Mouse (Mus musculus) liver, embryonic 14.5 days (tissue): Measurements from ENCODE around the gene Cttnbp2nl. TPM values are rescaled to one million over a fixed set of nuclear protein-coding genes. Genes with fewer than 3 reads are reported as not detected.

Experiments used
- ATAC-seq: fragments of 200-750 bp; cut with Nextera tagmentation; 2 replicates; pipeline ENCODE4 v1.8.0; 2017; ENCODE audit warnings: moderate number of reproducible peaks, mild to moderate bottlenecking, moderate library complexity; ENCODE audit not compliant: insufficient read depth
- DNase-seq, 3 experiments: peaks; one replicate each; pipeline ENCODE4 v3.0.0-alpha.2; 2012 to 2013; ENCODE audit warnings: low read depth in 3 of 3, low spot score in 3 of 3
- H3K27ac ChIP-seq: fragments of 300-500 bp; sonication (generic); 2 replicates; pipeline ENCODE4 v1.5.1; 2014; ENCODE audit warnings: moderate library complexity, mild to moderate bottlenecking, control low read depth, inconsistent platforms
- H3K27me3 ChIP-seq: fragments of 300-500 bp; sonication (generic); 2 replicates; pipeline ENCODE4 v1.6.1; 2014; ENCODE audit warnings: mild to moderate bottlenecking, low read length, moderate library complexity; ENCODE audit not compliant: control insufficient read depth, insufficient read depth
- H3K36me3 ChIP-seq: fragments of 300-500 bp; sonication (generic); replicated peaks from 2 replicates; pipeline ENCODE4 v1.6.1; 2014; ENCODE audit warnings: low read depth; ENCODE audit not compliant: control insufficient read depth, insufficient read depth
- H3K4me1 ChIP-seq, 2 experiments: fragments of 200-500 bp in 1 of 2; fragments of 300-500 bp in 1 of 2; sonication (generic) in 1 of 2; replicated peaks; 2 replicates each; pipeline ENCODE4 v1.6.1; 2012 to 2014; ENCODE audit warnings: antibody characterized with exemption in 1 of 2, inconsistent platforms in 1 of 2, low read length in 1 of 2; ENCODE audit not compliant: control insufficient read depth in 2 of 2, insufficient read depth in 2 of 2
- H3K4me2 ChIP-seq: fragments of 300-500 bp; sonication (generic); 2 replicates; pipeline ENCODE4 v1.6.1; 2014; ENCODE audit warnings: low read depth, mild to moderate bottlenecking, control low read depth, moderate library complexity
- H3K4me3 ChIP-seq, 2 experiments: fragments of 200-500 bp in 1 of 2; fragments of 300-500 bp in 1 of 2; sonication (generic) in 1 of 2; 2 replicates each; pipeline ENCODE4 v1.5.1; 2012 to 2014; ENCODE audit warnings: low read depth in 2 of 2, low read length in 2 of 2, mild to moderate bottlenecking in 2 of 2, control low read depth in 1 of 2, inconsistent platforms in 1 of 2, moderate library complexity in 1 of 2; ENCODE audit not compliant: insufficient read depth in 1 of 2
- H3K9ac ChIP-seq: fragments of 300-500 bp; sonication (generic); replicated peaks from 2 replicates; pipeline ENCODE4 v1.6.1; 2014; ENCODE audit warnings: mild to moderate bottlenecking, control low read depth, moderate library complexity
- H3K9me3 ChIP-seq: fragments of 300-500 bp; sonication (generic); 2 replicates; pipeline ENCODE4 v1.6.1; 2016; ENCODE audit warnings: low read length, mixed read lengths; ENCODE audit not compliant: control insufficient read depth
- CTCF ChIP-seq: IDR thresholded peaks from 2 replicates; pipeline ENCODE4 v1.5.1; 2016; ENCODE audit warnings: antibody characterized with exemption, low read depth, control low read depth
- EP300 ChIP-seq: IDR thresholded peaks from 2 replicates; pipeline ENCODE4 v1.6.1; 2016; ENCODE audit warnings: antibody characterized with exemption, low read depth
- WGBS: fragments of 180-500 bp; shearing (Covaris S2); extraction: QIAGEN DNeasy Blood & Tissue Kit; methylation state at CpG from one replicate; pipeline ENCODE4 v1.1.7; 2014; ENCODE audit not compliant: insufficient replicate concordance; 5-methylcytosine and 5-hydroxymethylcytosine counted together
- polyA plus RNA-seq, 2 experiments: library from polyadenylated mRNA; depleted of rRNA in 1 of 2; stranded (reverse) in 1 of 2; unstranded in 1 of 2; fragments of >200 nt; fragmentation: Nextera tagmentation in 1 of 2; extraction: Ambion mirVana in 1 of 2; gene quantifications; 2 replicates each; pipeline versions ENCODE4 v1.2.1 to v1.2.3; 2012 to 2014

The Cttnbp2nl gene
- polyA plus RNA-seq, 2 experiments: 0.65 to 2.1 TPM

DNA sequence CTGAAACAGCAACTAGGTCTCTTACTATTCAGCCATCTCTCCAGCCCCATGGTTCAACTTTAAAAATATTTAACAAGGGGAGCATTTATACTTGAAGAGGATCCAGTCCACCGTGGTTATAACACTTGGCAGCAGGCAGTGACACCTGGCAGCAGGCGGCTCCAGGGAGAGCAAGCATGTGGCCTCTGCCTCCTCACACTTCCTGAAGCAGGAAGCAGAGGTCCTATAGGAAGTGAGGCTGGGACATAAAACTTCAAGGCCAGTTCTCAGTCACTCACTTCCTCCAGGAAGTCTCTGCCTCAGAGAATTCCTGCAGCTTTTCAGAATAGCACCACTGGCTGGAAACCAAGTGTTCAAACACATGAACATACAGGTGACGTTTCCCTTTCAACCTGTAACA, 34.4 kb upstream of the Cttnbp2nl start:
- Histone ChIP-seq H3K4me2 (no peak overlapping the region), H3K9ac (no peak overlapping the region), H3K36me3 (no peaks in the 10 kb centered on the region), H3K9me3 (no peaks in the 10 kb centered on the region), H3K4me1 (0 out of 4 replicates have a peak, but pooled peaks cover 0 to 2% of the 10 kb centered on the region in 2 experiments), H3K27ac (no peak overlapping the region), H3K27me3 (no peaks in the 10 kb centered on the region), H3K4me3 (no peak overlapping the region)
- ATAC-seq (no peak), DNase-seq (no peak)
- no peak for TF ChIP-seq CTCF
- TF ChIP-seq EP300: no peak
- 18% methylated on average over 3 of the region's 3 CpGs for WGBS

DNA sequence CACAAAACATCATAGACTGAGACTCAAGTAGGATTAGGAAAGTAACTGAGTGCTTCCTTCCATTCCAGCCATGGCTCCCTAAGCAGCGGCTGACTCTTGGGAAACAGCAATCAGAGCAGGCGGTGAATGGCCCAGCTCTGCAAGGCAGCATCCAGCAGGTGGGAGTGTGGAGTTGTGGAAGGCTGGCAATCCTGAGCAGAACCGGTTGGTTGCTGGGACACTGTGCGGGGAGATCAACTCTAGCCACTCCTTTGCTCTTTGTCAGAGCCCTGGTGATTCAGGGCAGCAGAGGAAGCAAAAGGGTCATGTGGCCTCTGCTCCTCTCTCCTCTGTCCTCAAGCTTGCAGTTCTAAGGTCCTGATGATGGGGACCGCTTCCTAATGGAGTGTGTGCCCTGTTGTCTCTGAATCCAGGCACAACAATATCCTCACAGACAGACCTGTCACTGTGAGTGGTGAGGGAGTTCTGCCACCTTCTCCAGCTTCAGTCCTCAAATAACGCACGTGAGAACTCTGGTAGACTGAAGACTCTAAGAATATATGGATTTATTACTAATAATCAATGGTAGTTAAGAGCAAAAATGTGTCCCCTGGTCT, 25.4 kb upstream of the Cttnbp2nl start:
- H3K27ac ChIP-seq: no peak overlapping the region
- no peak overlapping the region for H3K9ac ChIP-seq
- no peaks in the 10 kb centered on the region for H3K36me3 ChIP-seq
- ATAC-seq (no peak; the same call in 1 of the 2 replicates), DNase-seq (no peak)
- TF ChIP-seq CTCF (peak; percentile 69), EP300 (no peak)
- WGBS: 32% methylated on average over 7 of the region's 7 CpGs
- H3K27me3 ChIP-seq: no peaks in the 10 kb centered on the region
- H3K4me1 ChIP-seq: no peaks in the 10 kb centered on the region
- H3K9me3 ChIP-seq: no peaks in the 10 kb centered on the region
- no peak overlapping the region for H3K4me2 ChIP-seq
- H3K4me3 ChIP-seq: no peak overlapping the region

DNA sequence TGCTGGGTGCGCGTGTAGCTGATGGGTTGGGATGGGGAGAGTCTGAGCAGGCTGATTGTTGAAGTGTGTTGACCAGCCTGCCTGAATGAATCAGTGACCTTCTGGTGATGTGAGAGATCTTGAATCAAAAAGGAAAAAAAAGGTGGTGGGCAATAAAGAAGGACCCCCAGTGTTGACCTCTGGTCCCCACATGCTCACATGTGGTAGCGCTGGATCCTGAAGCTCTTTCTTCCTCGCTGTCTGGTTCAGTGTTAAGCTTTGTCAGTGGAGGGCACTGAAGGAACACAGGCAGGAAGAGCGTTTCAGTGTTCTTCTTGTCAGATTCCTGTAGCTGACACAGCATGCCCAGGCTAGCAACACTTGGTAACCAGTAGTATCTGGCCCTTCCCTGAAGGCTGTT, 22.9 kb upstream of the Cttnbp2nl start:
- ATAC-seq: no peak

DNA sequence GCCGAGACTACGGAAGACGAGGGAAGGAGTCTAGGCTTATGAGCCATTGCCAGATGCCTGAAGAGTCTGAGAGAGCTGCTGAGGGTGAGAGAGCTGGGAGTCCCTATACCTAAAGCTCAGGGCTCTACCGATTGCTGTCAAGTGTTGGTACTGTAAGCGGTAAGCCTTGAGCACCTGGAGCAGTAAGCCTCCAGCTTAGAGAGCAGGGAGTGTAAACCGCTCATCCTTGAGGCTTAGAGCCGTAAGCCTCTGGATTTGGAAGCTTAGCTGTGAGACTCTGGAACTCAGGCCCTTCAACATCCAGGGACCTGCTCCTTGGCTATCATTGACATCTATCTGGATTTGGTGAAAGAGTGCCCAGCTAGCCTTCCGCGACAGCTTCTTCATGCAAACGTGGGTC, 19.6 kb upstream of the Cttnbp2nl start:
- DNase-seq (no peak), ATAC-seq (no peak)
- Histone ChIP-seq H3K4me1 (no peaks in the 10 kb centered on the region), H3K36me3 (no peaks in the 10 kb centered on the region), H3K4me2 (no peak overlapping the region), H3K9ac (no peak overlapping the region), H3K27ac (no peak overlapping the region), H3K27me3 (no peaks in the 10 kb centered on the region), H3K9me3 (no peaks in the 10 kb centered on the region), H3K4me3 (no peak overlapping the region)
- 75% methylated on average over 10 of the region's 10 CpGs for WGBS
- TF ChIP-seq EP300 (no peak), CTCF (no peak)

More for the DNA sequence above, 22.9 kb upstream of the Cttnbp2nl start:
- DNase-seq: no peak
- Histone ChIP-seq H3K4me3 (no peak overlapping the region), H3K9ac (no peak overlapping the region), H3K27me3 (no peaks in the 10 kb centered on the region), H3K36me3 (no peaks in the 10 kb centered on the region), H3K4me2 (no peak overlapping the region), H3K27ac (no peak overlapping the region), H3K9me3 (no peaks in the 10 kb centered on the region), H3K4me1 (no peaks in the 10 kb centered on the region)
- 82% methylated on average over 5 of the region's 5 CpGs for WGBS
- TF ChIP-seq CTCF: no peak

DNA sequence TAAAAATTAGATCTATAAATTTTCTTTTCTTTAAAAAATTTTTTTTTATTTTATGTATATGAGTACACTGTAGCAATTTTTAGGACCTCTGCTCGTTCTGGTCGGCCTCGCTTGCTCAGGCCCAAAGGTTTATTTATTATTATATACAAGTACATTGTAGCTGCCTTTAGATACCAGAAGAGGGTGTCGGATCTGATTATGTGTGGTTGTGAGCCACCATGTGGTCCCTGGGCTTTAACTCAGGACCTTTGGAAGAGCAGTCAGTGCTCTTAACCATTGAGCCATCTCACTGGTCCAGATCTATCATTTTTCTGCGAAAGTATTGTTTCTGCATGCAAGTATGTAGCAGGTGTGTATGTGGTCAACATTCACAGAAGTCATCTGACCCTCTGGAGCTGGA, 18.3 kb upstream of the Cttnbp2nl start:
- no peaks in the 10 kb centered on the region for H3K9me3 ChIP-seq
- DNase-seq: no peak
- no peak overlapping the region for H3K4me2 ChIP-seq
- no peaks in the 10 kb centered on the region for H3K36me3 ChIP-seq
- no peak overlapping the region for H3K9ac ChIP-seq
- H3K27ac ChIP-seq: no peak overlapping the region
- no peak for TF ChIP-seq EP300
- no peak for TF ChIP-seq CTCF
- H3K27me3 ChIP-seq: no peaks in the 10 kb centered on the region
- H3K4me1 ChIP-seq: no peaks in the 10 kb centered on the region
- 59% methylated on average over 5 of the region's 5 CpGs for WGBS
- no peak for ATAC-seq
- no peak overlapping the region for H3K4me3 ChIP-seq
